Mouse (Mus musculus): Measurements from ENCODE around the gene Fezf2. TPM values are rescaled to one million over a fixed set of nuclear protein-coding genes. Genes with fewer than 3 reads are reported as not detected.

Fezf2 gene
- polyA plus RNA-seq, 3 experiments from 2014 or later, result not detected

DNA sequence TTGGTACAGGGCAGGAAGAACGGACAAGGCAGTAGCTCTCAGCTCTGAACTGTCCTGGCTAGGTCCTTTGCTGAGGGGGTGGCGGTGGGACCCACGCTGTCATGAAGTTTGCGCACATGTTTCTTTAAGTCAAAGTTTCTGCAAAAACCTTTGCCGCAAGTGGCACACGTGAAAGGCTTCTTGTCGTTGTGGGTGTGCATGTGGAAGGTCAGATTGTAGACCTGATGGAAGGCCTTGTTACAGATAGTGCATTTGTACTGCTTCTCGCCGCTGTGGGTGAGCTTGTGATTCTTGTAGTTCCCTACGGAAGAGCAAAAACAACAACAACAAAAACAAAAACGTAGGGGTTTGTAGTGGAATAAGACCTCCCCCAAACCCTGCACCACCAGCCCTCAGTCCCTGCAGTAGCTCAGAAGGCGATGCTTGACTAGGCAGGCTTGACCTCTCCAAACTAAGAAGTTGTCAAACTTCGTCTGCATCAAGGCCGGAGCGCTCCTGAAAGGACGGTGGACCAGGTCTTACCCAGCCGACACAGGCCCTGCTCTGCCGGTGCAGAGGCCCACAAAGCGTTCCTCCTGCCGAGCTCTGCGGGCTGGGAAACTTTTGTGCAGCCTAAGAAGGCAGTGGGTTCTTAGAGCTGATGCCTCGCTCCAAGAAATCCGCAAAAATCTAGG is 5.4 kb downstream of the Fezf2 start:
- no peak for ATAC-seq

DNA sequence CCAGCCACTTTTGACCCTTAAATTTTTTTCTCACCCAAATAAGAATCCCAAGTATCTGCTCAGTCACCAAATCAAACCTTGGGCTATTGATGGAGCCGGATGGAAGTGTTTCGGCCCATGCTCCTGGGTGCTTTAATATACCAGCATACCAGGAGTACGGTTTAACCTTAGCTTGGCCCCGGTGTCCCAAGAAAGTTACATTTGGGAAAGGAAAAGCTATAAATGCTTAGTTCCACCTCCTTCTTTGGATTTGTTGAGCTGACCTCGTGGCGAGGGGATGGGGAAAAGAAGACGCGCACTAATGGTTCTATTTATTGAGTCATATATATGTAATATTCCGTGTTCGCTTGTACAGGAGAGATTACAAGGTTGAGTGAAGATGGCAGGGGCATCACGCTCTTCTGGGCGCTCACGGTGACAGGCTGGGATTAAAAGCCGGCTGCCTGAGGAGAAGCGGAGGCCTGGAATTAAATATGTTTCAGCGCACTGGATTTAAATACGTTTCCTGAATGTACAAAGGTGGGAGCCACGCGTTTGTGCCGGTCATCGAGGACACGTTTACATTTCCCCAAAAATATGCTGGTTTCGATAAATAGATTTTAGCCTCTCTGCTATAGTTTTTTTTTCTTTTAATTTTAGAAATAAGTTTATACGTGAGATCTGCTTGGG is 6.1 kb downstream of the Fezf2 start:
- ATAC-seq, result no peak

DNA sequence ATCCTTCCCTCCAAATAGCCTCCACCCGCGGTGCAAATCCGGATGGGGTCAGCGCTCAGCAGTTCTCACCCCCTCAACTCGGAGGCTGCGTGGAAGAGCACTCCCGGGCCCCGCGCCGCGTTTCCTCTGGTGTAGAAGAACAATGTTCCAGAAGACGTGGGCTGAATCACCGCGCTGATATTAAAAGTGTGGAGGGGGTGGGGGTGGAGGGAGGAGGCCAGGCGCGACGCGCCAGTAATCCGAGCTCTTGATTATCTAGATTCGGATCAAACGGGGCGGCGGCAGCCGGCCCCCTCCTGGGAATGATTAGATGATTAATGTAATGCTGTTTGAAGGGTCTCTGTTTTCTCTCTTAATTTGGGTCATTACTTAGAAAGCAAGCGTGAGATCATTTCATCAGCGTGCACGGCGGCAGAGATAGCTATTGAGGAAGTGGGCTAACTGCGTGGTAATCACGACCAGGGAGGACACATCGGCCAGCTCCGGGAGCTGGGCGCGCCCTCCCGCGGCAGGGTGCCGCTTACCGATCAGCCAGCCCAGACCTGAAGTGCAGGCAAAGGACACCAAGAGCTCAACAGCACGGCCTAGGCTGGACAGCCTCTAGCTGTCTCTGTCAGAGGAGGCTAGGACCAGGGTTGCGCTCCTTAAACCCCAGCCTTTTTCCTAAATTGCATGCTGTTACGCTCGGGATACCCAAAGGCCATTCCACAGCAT is 6.8 kb downstream of the Fezf2 start:
- ATAC-seq, result no peak

DNA sequence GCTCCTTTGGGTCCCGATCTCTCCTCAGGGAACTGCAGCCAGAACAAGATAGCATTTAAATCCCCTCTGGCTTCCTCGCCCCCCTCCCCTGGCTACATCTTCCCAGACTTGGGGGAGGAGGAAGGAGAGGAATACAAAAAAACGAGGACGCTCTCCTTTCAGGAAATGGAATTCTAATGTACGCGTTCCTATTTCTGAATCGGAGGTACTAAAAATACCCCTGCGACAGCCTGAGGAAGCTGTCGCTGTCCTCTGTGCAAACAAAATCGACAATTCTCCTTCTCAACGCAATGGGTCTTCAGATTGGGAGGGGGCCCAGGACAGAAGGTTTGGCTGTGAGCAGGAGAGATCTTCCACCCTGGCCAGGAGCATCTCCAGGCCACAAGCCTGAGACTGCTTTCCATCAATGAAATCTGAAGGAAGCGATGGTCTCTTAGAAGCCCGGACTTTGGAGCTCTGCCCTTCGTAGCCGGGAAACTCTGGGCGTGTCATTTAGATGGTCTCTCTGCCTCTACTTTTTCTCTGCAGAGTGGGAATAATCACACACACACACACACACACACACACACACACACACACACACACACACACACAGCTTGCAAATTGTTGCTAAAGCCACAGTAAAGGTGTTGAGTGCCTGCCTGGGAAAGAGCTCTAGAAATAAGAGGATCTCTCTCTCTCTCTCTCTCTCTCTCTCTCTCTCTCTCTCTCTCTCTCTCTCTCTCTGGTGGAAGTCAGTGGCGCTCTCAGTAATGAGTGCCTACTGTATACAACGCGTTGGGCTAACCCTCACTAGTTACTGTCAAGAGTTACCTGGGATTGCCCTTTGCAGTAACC is 7.5 kb downstream of the Fezf2 start:
- ATAC-seq, result no peak

DNA sequence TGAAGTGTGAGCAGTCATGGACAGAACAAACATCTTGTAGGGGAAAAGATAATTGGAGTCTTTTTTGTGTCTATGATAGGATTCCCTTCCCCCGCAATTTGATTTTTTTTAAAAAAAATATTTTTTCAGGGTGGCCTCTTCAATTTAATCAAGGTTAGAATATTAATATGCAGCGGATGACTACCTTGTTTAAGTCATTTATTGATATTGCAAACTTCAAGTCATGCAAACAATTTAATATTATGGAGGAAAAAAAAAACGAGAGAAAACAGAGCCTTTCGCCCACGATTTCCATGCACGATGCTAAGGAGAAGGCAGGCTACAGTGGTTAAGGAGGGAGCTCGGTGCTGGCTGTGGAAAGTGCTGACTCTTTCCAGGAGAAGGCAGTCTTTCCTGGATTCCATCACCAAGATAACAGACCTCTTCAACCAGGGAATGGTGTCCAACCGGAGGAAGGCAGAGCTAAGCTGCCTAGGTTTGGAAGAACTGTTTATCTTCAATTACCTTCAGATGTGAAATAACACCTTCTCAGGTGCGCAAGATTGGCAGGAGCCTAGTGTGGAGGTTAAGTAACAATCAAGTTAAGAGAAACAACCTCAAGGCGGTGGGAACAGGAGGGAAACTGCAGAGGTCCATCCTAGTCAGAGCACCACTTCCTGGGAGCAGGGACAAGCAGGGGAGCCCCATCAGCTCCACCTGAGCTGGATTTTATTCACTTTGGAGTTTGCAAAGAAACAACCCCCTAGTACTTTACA is 9.0 kb downstream of the Fezf2 start:
- ATAC-seq, result no peak

DNA sequence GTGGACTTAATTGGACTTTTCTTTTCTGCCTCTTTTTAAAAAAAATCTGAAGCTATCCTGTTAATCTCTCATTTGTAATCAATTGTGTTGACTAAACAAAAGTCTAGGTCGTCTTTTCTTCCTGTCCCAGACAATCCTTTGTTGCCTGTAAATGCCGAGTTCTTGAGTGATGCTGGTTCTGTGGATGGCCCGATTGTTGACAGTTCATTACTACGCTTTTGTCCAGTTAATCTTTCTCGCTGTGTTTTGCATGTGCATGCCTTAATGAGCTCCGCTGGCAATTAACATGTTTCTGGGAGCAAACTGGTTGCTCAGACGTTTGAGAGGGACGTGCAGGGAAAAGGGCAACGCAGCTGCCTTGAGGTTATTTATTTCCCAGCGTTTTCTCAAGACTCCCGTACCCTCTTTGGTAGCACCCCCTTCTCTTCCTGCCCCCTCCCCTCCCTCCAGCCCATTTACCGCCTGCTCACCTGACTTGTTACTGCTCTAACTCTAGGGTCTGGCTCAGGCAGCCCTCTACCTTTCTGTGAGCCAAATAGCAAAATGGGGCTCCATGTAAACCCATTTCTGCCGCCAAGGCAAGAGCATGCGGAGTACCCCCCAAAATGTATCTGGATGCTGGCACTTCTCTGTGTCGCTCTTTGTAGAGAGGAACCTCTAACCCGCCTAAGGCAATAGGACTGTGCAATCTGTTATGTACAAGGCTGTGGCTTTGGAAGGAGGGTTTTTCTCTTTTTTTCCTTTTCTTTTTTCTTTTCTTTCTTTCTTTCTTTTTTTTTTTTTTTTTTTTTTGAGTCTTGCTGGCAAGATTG is 9.8 kb downstream of the Fezf2 start:
- no peak for ATAC-seq

DNA sequence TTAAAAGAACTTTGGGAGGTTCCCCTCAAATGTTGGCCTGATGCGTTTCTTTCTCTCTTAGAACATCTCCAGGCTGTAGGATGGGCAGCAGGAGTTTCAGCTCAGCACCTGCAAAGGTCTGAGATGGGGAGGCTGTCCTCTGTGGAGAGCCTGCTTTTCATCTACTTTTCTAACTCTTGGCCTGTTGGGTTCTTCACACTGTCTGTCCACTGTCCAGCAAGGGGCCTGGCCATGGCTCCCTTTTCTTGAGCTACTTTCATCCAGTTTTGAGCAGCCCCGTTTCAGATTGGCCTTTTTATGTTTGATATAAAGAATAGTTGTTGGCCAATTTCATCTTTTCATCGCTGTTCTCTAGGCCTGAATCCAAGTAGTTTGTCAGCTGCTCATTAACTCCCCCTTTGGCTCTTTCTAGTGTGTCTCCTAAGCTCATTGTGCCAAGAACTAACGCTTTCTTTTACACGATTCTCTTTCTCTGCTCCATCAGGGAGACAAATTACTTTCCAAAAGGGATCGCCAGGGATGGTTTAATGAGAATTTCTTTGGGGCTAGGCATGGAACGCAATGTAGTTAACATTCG is 10.5 kb downstream of the Fezf2 start:
- no peak for ATAC-seq

DNA sequence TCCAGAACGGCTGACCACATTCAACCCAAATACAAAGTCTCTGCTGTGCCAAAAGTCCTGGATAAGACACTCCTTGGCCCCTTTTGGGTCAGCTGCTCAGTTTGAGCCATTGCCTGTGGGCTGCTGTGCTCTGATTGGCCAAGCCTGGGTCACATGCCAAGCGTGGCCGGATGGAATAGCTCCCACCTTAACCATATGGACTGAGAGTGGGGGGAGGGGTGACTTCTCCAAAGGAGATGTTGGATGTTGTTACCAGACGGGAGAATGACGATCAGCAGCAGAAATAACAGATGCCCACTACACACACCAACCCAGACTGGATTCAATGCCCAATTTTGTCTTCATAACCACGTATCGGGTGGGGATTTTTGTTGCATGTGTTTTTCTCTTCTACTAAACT is 13.1 kb downstream of the Fezf2 start:
- no peak for ATAC-seq

DNA sequence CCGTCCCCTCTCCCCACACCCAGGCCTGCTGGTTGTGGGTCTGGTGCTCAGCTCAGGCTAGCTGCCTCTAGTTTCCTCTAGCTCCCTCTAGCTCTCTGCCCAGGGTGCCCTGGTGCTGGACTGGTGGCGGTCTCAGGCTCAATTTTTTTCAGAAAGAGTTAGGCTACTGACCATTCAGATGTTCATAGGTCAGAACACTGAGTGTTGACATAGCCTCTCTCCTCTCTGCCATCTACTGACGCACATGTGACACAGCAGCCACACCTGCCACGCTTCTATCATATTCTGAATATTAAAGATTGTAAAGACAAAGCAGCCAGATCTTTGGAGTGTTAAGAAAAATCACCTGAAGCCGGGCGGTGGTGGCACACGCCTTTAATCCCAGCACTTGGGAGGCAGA is 14.4 kb downstream of the Fezf2 start:
- ATAC-seq, result no peak

DNA sequence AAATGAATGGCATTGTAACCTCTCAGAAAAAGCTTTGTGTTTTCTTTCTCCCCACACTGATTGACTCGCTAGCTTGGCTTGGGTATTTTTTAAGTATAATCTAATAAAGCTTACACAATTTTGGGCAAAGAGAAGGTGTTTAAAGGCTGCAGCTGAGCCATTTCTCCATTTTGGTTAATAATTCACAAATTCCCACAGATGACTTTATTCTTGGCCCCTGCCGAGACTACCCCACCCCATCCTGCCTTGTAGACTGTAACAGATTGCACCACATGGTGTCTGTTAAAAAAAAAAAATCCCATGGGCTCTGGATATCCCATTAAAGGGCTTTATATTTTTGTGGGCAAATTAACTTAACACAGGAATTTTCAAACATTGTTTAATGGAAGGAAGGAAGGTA is 44.9 kb downstream of the Fezf2 start:
- ATAC-seq, result no peak

DNA sequence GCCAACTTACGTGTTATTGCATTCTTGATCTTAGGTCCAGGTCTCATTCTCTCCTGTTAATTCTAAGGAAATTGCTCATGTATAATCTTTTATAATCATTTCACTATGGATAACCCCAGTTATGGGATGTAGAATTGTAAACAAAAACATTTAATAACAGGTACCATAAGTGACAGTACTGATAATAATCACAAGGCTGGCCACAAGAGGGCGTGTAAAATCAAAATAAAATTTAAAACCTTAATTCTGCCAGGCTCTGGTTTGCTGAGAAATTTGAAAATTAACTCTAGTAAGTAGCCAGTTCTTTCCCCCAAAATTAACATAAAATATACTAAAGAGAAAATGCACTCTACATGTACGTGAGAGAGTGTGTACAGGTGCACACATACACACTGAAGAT is 47.3 kb downstream of the Fezf2 start:
- ATAC-seq, result no peak

DNA sequence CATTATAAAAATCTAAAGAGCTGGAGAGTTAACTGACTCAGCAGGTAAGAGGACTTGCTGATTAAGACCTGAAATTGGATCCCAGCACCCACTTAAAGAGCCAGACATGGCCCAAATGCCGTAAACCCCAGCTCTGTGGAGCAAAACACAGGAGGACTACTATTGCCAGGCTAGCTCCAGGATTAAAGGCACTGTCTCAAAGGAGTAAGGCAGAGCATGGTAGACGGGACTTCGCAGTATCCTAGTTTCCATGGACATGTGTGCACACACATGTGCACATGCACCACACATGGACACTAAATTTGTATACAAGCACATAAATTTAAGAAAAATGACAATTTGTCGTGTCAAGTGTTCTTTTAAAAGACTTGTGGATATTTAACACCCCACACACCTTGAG is 47.7 kb downstream of the Fezf2 start:
- ATAC-seq, result no peak

DNA sequence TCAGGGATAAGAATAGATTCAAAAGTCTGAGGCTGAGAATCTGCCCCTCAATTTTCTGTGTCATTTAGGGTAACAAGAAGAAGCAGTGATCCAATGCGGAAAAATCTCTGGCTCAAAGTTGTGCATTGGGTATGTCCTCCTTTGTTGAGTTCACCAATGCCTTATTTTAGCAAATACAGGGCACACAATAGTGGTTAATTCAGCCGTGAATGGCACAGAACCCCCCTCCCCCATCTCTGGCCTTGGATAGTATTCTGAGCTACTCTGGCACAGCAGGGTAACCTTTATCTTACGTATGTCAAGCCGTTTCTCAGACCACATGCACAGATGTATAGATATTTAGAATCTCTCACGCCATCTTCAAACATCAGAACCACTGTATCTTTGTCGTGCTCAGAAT is 48.3 kb downstream of the Fezf2 start:
- no peak for ATAC-seq

DNA sequence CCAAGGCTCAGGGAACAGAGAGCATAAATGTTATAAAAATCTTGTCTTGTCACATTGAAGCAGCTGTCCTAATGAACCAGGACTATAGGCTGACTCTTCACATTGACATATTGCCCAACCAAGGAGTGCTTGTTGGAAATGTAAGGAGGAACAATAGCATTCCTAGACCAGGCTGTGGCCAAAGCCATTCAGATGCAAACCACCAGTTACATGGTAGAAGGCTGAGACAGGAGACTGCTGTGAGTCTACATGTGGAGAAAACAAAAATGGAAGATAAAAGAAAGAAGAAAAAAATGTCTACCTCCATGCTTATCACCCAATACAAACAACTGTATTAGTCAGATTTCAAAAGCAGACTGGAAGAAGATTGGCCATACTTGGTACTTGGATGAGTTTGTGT is 48.8 kb downstream of the Fezf2 start:
- ATAC-seq, result no peak

DNA sequence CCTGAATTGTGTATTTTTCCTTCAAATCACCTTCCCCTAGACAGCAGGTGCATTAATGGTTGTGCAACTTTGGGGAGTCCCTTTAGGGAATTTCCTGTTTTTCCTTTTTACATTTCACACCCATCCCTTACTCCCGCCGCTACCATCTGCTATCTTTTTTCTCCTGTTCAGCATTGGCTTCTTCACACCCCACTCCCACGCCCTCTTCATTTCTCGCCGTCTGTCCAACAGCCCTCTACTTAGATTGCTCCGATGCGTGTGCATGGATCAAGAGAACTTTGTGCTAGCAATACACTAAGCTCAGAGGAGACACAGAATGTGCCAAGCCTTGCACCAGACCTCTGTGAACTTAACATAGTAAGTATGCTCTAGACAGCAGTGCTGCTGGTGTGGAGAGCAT is 51.6 kb downstream of the Fezf2 start:
- ATAC-seq, result no peak

Other genes starting within 250 kb of the Fezf2 start
- not detected for gene Gm49355, start 64.2 kb downstream of the Fezf2 start, polyA plus RNA-seq (2017; shearing (Covaris generic))
- gene 3830406C13Rik, start 64.0 kb downstream of the Fezf2 start, polyA plus RNA-seq (2017; shearing (Covaris generic)), result 100 to 1,000 TPM in 2 of 3 experiments, 10 to 100 TPM in 1; 93.9 to 125 (median 118) TPM